Mouse (Mus musculus) liver, embryonic 12.5 days (tissue): ENCODE data around the gene Olfr419. TPM values are rescaled to one million over a fixed set of nuclear protein-coding genes. Genes with fewer than 3 reads are reported as not detected.

Experiments
- ATAC-seq: fragments of 200-750 bp; cut with Nextera tagmentation; 2 replicates; pipeline ENCODE4 v1.8.0; 2017; ENCODE audit warnings: moderate number of reproducible peaks, mild to moderate bottlenecking, moderate library complexity
- H3K27ac ChIP-seq: fragments of 300-500 bp; sonication (generic); 2 replicates; pipeline ENCODE4 v1.5.1; 2016; ENCODE audit warnings: mild to moderate bottlenecking
- H3K27me3 ChIP-seq: fragments of 300-500 bp; sonication (generic); replicated peaks from 2 replicates; pipeline ENCODE4 v1.6.1; 2016; ENCODE audit warnings: mild to moderate bottlenecking, moderate library complexity
- H3K36me3 ChIP-seq: fragments of 300-500 bp; sonication (generic); 2 replicates; pipeline ENCODE4 v1.6.1; 2016; ENCODE audit warnings: mild to moderate bottlenecking, moderate library complexity
- H3K4me1 ChIP-seq: fragments of 300-500 bp; sonication (generic); 2 replicates; pipeline ENCODE4 v1.6.1; 2016
- H3K4me2 ChIP-seq: fragments of 300-500 bp; sonication (generic); 2 replicates; pipeline ENCODE4 v1.6.1; 2016; ENCODE audit warnings: mild to moderate bottlenecking, moderate library complexity
- H3K4me3 ChIP-seq: fragments of 300-500 bp; sonication (generic); 2 replicates; pipeline ENCODE4 v1.5.1; 2016; ENCODE audit warnings: mild to moderate bottlenecking, moderate library complexity
- H3K9ac ChIP-seq: fragments of 300-500 bp; sonication (generic); 2 replicates; pipeline ENCODE4 v1.6.1; 2016; ENCODE audit warnings: mild to moderate bottlenecking, moderate library complexity
- H3K9me3 ChIP-seq: fragments of 300-500 bp; sonication (generic); replicated peaks from 2 replicates; pipeline ENCODE4 v1.6.1; 2016; ENCODE audit warnings: mild to moderate bottlenecking, moderate library complexity
- WGBS: fragments of 180-500 bp; shearing (Covaris S2); methylation state at CpG from one replicate; pipeline ENCODE4 v1.1.7; 2016; ENCODE audit not compliant: insufficient replicate concordance; 5-methylcytosine and 5-hydroxymethylcytosine counted together
- polyA plus RNA-seq: library from polyadenylated mRNA; unstranded; fragments of >200 nt; fragmentation: Nextera tagmentation; extraction: Ambion mirVana; gene quantifications from 2 replicates; pipeline ENCODE4 v1.2.1, GENCODE M21; 2016

Gene Olfr419
- polyA plus RNA-seq, 1 experiment from 2014 or later, result 0.08 TPM

- Histone ChIP-seq H3K4me3 (no peak overlapping the region), H3K36me3 (peaks cover 84% of the 10 kb centered on the region), H3K27me3 (no peaks in the 10 kb centered on the region), H3K9ac (no peak overlapping the region), H3K4me1 (no peaks in the 10 kb centered on the region), H3K9me3 (no peaks in the 10 kb centered on the region), H3K4me2 (no peak overlapping the region), H3K27ac (no peak overlapping the region)
- ATAC-seq, result no peak
- 62% methylated on average over 7 of the region's 7 CpGs for WGBS
Measured at GRCm38 (mm10) chr1:174204699-174205098, 47.2 kb downstream of the Olfr419 start.

Other genes starting within 250 kb of the Olfr419 start
- gene Ifi205, start 220.3 kb downstream of the Olfr419 start, polyA plus RNA-seq, result 0.17 and 0.32 TPM in 2 replicates
- 0.05 and 0.10 TPM in 2 replicates for gene Olfr433, start 211.4 kb downstream of the Olfr419 start, polyA plus RNA-seq
- not detected in 2 replicates for gene Olfr432, start 202.9 kb downstream of the Olfr419 start, polyA plus RNA-seq
- gene Olfr430, start 185.5 kb downstream of the Olfr419 start, polyA plus RNA-seq, result not detected in 2 replicates
- gene Olfr429, start 167.7 kb downstream of the Olfr419 start, polyA plus RNA-seq, result not detected in 2 replicates
- not detected in 2 replicates for gene Olfr427, start 155.2 kb downstream of the Olfr419 start, polyA plus RNA-seq
- not detected in 2 replicates for gene Olfr231, start 130.9 kb downstream of the Olfr419 start, polyA plus RNA-seq
- not detected in 2 replicates for gene Olfr424, start 120.5 kb downstream of the Olfr419 start, polyA plus RNA-seq
- gene Olfr420, start 96.4 kb downstream of the Olfr419 start, polyA plus RNA-seq, result 0.61 and 0.62 TPM in 2 replicates
- gene Spta1, start 79.3 kb downstream of the Olfr419 start, polyA plus RNA-seq, result 46.8 and 50.0 TPM in 2 replicates
- gene Mptx1, start 78.5 kb upstream of the Olfr419 start, polyA plus RNA-seq, result not detected in 2 replicates
- not detected in 2 replicates for gene Olfr417, start 113.1 kb upstream of the Olfr419 start, polyA plus RNA-seq
- not detected in 2 replicates for gene Olfr248, start 139.0 kb upstream of the Olfr419 start, polyA plus RNA-seq
- gene Olfr414, start 172.0 kb upstream of the Olfr419 start, polyA plus RNA-seq, result 0.04 TPM in 1 of 2 replicates, not detected in the other
- gene Olfr220, start 190.0 kb upstream of the Olfr419 start, polyA plus RNA-seq, result not detected in 2 replicates
- 0.06 and 0.10 TPM in 2 replicates for gene Fmn2, start 249.8 kb upstream of the Olfr419 start, polyA plus RNA-seq